Mouse (Mus musculus) limb, embryonic 10.5 days (tissue): ENCODE measurements at regions not wholly inside any gene's neighbourhood (a gene's known extent, or its start where the extent isn't known, plus 50 kb on each side); places are given as distances from the start of the nearest gene placed in this dataset.
A peak's percentile ranks its signal among the peaks of the same experiment; 100 is the strongest.

Source experiments
- DNase-seq: peaks from one replicate; pipeline ENCODE4 v3.0.0-alpha.2; 2017; ENCODE audit warnings: low spot score
- H3K27ac ChIP-seq: fragments of 300-500 bp; sonication (generic); 2 replicates; pipeline ENCODE4 v1.5.1; 2016; ENCODE audit warnings: mild to moderate bottlenecking
- H3K27me3 ChIP-seq: fragments of 300-500 bp; sonication (generic); 2 replicates; pipeline ENCODE4 v1.6.1; 2016; ENCODE audit warnings: low read depth, mild to moderate bottlenecking; ENCODE audit not compliant: poor library complexity, severe bottlenecking
- H3K36me3 ChIP-seq: fragments of 300-500 bp; sonication (generic); 2 replicates; pipeline ENCODE4 v1.6.1; 2016; ENCODE audit warnings: mild to moderate bottlenecking, moderate library complexity
- H3K4me1 ChIP-seq: fragments of 300-500 bp; sonication (generic); 2 replicates; pipeline ENCODE4 v1.6.1; 2016
- H3K4me3 ChIP-seq: fragments of 300-500 bp; sonication (generic); 2 replicates; pipeline ENCODE4 v1.5.1; 2016; ENCODE audit warnings: mild to moderate bottlenecking, moderate library complexity
- H3K9me3 ChIP-seq: fragments of 300-500 bp; sonication (generic); replicated peaks from 2 replicates; pipeline ENCODE4 v1.6.1; 2016; ENCODE audit warnings: mild to moderate bottlenecking
- WGBS: fragments of 180-500 bp; shearing (Covaris S2); methylation state at CpG from one replicate; pipeline ENCODE4 v1.1.7; 2016; 5-methylcytosine and 5-hydroxymethylcytosine counted together

DNA sequence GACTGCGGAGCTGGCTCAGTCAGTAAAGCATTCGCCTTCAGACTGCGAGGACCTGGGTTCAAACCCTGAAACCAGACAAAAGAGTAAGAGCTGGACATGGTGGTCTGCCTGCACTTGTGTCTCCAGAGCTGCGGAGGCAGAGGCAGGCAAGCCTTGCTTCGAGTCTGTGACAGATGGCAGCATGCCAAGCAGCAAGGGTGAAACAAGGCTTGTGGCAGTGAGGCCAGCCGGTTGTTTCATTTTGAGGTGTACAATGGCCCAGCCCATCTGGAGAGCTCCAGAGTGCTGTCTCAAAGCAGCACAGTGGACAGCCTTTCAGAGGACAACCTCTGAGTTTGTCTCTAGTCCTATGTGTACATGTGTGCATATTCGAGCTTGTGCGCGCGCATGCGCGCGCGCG is 225.9 kb downstream of the Prex1 start:
- Histone ChIP-seq H3K9me3 (no peaks in the 10 kb centered on the region), H3K4me1 (peaks cover 78% of the 10 kb centered on the region), H3K27me3 (no peaks in the 10 kb centered on the region), H3K4me3 (no peak overlapping the region), H3K36me3 (no peaks in the 10 kb centered on the region), H3K27ac (peak overlapping the region; percentile 79)
- DNase-seq, result no peak
- 95% methylated on average over 15 of the region's 15 CpGs for WGBS

DNA sequence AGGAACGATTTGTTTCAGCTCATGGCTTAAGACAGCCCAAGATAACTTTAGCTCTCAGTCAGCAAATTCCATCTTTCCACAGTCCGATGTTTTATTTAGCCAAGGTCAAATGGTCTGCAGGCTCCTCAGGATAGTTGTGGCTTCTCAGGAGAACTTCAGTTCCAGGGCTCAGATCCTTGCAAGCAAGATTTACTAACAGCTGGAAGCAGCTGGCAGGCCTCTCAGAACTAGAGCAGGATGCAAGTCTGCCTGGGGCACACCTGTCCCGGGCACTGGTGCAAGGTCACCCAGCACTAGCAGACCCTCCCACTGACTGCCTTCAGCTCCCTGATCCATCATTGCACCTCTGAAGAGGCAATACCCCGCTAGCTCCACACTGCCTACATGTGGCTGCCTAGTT is 227.8 kb downstream of the Prex1 start:
- Histone ChIP-seq H3K27ac (peak overlapping the region; percentile 59), H3K4me3 (no peak overlapping the region), H3K27me3 (no peaks in the 10 kb centered on the region), H3K4me1 (peaks cover 73% of the 10 kb centered on the region), H3K36me3 (no peaks in the 10 kb centered on the region), H3K9me3 (no peaks in the 10 kb centered on the region)
- DNase-seq, result no peak
- WGBS, result 75% methylated on average over 4 of the region's 4 CpGs

DNA sequence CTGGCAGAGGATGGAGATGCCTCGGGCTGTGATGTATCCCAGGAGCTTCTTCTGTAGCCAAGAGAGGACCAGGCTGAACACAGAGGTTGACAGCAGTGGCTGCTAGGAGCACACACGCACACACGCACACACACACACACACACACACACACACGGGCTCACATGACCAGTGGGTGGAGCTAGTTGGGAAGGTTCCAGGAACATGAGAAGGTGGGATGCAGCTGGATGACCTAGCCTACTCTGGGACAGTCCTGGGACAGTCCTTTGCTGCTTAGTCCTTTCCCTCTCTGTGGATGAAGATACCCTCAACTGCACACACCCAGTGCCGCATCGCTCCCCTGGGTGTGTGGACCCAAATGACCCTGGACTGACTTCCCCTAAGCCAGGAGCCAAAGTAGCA is 228.3 kb downstream of the Prex1 start:
- Histone ChIP-seq H3K4me3 (no peak overlapping the region), H3K27ac (peak overlapping the region; percentile 59; the same call in 1 of the 2 replicates), H3K27me3 (no peaks in the 10 kb centered on the region), H3K4me1 (peaks cover 68% of the 10 kb centered on the region), H3K9me3 (no peaks in the 10 kb centered on the region), H3K36me3 (no peaks in the 10 kb centered on the region)
- DNase-seq, result no peak
- 82% methylated on average over 6 of the region's 6 CpGs for WGBS

DNA sequence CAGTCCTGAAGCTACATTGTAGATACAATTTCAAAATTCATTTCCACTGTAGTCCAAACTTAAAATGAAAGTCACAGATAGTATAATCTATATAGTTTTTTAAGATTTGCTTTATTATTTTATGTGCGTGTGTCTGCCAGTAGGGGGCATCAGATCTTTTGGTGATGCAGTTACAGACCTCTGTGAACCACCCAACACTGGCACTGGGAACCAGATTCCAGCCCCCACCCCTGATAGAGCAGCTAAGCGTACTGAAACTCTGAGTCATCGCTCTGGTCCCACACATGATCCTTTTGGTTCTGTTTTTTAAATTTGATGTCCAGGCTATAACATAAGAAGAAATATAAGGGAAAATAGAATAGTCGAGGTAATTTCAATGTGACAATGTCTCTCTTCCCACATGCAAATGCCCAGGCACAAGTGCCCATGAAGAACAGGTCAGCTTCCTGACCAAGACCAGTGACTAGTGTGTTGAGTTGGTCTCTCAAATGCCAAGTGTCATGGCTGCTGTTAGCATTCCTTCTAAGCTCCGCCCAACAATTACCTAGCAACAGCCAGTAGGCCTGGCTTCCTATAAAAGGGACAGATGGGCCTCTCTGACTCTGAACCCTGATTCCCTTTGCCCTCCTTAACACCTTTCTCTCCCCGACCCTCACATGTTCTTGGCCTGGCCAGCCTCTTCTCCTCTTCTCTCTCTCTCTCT is 229.9 kb downstream of the Prex1 start:
- Histone ChIP-seq H3K4me3 (no peak overlapping the region), H3K27me3 (no peaks in the 10 kb centered on the region), H3K4me1 (peaks cover 59% of the 10 kb centered on the region), H3K36me3 (no peaks in the 10 kb centered on the region), H3K27ac (peak overlapping the region; percentile 11; the same call in 1 of the 2 replicates), H3K9me3 (no peaks in the 10 kb centered on the region)
- 88% methylated on average over 6 of the region's 6 CpGs for WGBS
- DNase-seq, result no peak

DNA sequence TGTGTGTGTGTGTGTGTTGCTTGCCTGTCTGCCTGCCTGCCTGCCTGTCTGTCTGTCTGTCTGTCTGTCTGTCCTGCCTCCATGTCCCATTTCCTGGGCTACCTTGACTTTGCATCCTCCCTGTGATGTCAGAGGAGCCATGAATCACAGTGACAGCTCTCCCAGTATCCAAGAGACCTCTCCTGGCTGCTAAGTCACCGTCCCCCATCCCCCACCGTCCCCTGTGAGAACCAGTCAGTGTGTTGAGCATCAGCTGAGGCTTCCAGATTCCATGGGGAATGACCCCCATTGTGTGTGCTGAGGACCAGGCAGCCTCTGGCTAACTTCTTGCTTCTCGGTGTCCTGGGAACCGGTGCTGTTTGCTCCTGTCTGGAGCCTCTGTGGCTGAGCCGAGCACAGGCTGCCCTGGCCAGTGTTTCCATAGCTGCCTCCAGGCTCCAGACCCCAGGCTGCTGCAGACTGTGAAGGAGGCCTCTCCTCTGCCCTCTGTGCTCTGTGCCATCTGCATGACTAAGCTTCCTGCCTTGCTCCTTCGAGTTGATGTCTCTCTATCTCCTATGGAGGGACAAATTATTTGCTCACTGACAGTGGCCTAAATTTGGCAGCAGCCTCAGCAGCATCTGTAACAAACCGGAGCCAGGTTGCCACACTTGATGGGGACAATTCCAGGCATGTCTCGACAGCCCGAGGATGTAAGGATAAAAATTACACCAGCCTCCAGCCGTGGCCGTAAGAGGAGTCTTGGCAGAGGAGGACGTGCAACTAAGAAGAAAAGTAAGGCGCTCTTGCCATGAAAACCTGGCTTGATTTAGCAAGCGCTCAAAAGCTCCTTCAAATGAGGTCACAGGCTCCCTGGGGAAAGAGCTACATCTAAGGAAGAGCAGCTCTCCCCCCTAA is 230.7 kb downstream of the Prex1 start:
- Histone ChIP-seq H3K27ac (peak overlapping the region; percentile 42), H3K4me1 (peaks cover 59% of the 10 kb centered on the region)
- WGBS, result 60% methylated on average over 14 of the region's 14 CpGs

DNA sequence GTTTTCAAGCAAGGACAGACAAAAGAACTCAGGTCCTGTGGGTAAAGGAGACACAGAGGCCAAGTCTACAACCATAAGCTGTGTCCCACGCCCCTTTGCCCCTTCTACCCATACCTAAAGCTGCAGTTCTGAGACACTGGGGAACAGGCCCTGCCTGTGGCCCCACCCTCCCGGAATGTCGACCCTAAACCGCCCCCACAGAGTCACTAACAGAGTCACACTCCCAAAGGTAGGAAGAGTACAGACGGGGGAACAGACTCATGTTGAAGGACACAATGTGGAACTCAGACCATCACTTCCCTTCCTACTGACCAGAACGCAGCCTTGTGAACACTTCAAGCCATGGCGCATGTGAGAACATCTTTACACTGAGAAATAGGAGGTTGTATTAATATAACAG is 231.9 kb downstream of the Prex1 start:
- no peaks in the 10 kb centered on the region for H3K36me3 ChIP-seq
- WGBS, result 90% methylated on average over 7 of the region's 7 CpGs
- peaks cover 64% of the 10 kb centered on the region for H3K4me1 ChIP-seq
- DNase-seq, result no peak
- H3K27ac ChIP-seq, result 0 out of 2 replicates have a peak overlapping the region, but pooled peaks have one; percentile 42
- H3K9me3 ChIP-seq, result no peaks in the 10 kb centered on the region
- H3K27me3 ChIP-seq, result no peaks in the 10 kb centered on the region
- H3K4me3 ChIP-seq, result no peak overlapping the region

More for the DNA sequence above, 230.7 kb downstream of the Prex1 start:
- H3K36me3 ChIP-seq, result no peaks in the 10 kb centered on the region
- H3K4me3 ChIP-seq, result no peak overlapping the region
- H3K9me3 ChIP-seq, result no peaks in the 10 kb centered on the region
- no peak for DNase-seq
- H3K27me3 ChIP-seq, result no peaks in the 10 kb centered on the region

DNA sequence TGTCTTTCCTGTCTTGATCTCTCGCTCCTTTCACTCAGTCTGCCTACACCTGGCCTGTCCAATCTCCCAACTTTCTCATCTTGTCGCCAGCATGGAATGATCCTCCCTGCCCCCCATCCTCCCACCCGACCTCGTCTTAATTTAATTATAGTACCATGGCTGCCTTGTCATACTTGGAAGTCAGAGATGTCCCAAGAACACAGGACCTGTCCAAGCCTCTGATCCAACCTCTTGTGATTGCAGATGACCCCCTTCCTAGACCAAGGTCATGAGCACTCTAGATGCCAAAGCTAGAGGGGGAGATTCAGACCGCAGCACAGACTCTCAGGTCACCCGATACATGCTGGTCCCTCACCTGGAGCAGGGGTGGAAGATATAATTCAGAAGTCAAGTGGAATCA is 232.3 kb downstream of the Prex1 start:
- H3K27me3 ChIP-seq, result no peaks in the 10 kb centered on the region
- no peak overlapping the region for H3K4me3 ChIP-seq
- no peaks in the 10 kb centered on the region for H3K36me3 ChIP-seq
- DNase-seq, result no peak
- peaks cover 65% of the 10 kb centered on the region for H3K4me1 ChIP-seq
- 86% methylated on average over 6 of the region's 6 CpGs for WGBS
- H3K9me3 ChIP-seq, result no peaks in the 10 kb centered on the region
- 0 out of 2 replicates have a peak overlapping the region, but pooled peaks have one; percentile 42 for H3K27ac ChIP-seq

DNA sequence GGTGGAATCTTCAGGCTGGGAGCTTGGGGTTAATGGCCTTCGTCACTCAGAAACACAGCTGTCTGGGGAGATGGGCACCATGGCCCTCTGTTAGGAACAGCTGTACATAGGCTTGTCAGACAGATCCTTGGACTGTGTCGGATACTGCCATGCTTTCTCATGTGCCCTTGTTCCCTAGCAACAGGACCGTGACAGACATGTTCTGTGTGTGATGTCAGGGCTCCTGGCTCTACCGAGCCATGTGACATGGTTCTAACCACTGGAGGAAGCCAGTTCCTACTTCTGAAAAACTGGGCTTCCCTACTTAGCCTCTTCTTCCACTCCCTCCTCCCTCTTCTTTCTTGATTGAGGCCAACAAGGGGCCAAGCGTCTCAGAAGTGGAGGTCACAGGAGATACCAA is 232.7 kb downstream of the Prex1 start:
- 87% methylated on average over 5 of the region's 5 CpGs for WGBS
- peaks cover 66% of the 10 kb centered on the region for H3K4me1 ChIP-seq
- H3K27me3 ChIP-seq, result no peaks in the 10 kb centered on the region
- H3K36me3 ChIP-seq, result no peaks in the 10 kb centered on the region
- DNase-seq, result no peak
- H3K4me3 ChIP-seq, result no peak overlapping the region
- H3K27ac ChIP-seq, result 0 out of 2 replicates have a peak overlapping the region, but pooled peaks have one; percentile 7
- H3K9me3 ChIP-seq, result no peaks in the 10 kb centered on the region

DNA sequence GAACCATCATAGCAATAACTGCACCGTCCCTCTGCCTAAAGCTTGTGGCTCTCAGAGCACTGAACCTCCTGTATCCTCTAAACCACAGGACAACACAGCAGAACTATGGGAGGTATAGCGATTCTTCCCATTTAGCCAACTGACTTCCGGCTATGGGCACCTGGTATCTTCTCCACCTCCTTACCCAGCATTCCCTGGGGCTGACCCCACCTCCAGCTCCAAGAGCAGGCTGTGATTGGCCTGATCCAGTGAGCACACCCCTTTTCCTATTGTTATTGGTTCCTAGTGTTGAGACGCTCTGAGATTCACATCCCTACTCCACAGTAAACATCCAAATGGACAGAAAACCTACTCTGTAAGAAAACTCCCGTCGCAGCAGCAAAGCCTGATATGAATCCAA is 236.7 kb downstream of the Prex1 start:
- no peak for DNase-seq
- Histone ChIP-seq H3K27ac (peak overlapping the region; percentile 43; the same call in 1 of the 2 replicates), H3K9me3 (no peaks in the 10 kb centered on the region), H3K27me3 (no peaks in the 10 kb centered on the region), H3K4me1 (peaks cover 54% of the 10 kb centered on the region), H3K4me3 (no peak overlapping the region), H3K36me3 (no peaks in the 10 kb centered on the region)
- 91% methylated on average over 6 of the region's 6 CpGs for WGBS

DNA sequence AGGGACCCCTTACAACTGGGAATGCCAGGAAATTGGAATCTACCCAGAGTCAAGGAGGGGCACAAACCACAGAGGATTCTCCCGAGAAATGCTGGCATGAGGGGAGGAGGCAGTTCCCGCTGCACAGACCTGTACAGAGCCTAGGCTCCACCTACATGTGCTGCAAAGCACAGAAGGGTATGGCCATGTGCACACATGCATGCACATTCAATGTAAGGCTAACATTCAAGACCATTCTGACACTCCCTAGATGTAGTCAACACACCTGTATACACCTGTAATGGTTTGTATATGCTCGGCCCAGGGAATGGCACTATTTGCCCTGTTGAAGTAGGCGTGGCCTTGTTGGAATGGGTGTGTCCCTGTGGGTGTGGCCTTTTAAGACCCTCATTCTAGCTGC is 238.0 kb downstream of the Prex1 start:
- Histone ChIP-seq H3K36me3 (no peaks in the 10 kb centered on the region), H3K27ac (no peak overlapping the region), H3K4me3 (no peak overlapping the region), H3K27me3 (no peaks in the 10 kb centered on the region), H3K4me1 (peaks cover 55% of the 10 kb centered on the region), H3K9me3 (no peaks in the 10 kb centered on the region)
- 80% methylated on average over 4 of the region's 4 CpGs for WGBS
- DNase-seq, result no peak

DNA sequence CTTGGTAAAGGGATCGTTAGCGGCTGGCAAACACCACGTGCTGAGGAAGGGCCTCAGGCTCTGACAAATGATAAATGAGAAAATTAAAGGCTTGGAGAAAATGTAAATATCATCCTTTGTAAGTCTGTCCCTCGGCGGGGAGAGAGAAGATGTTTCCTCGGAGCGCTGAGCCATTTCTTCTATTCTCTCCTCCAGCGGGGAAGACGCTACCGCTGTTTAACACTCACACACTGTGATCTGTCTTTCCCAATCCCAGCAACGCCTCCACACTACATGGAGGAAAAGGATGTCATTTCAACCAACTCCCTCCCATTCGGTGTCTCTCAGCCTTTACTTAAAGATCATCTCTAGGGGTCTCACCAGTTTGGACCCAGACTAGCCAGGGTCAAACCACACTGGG is 239.0 kb downstream of the Prex1 start:
- H3K27me3 ChIP-seq, result no peaks in the 10 kb centered on the region
- 65% methylated on average over 12 of the region's 12 CpGs for WGBS
- no peaks in the 10 kb centered on the region for H3K9me3 ChIP-seq
- H3K4me3 ChIP-seq, result no peak overlapping the region
- no peaks in the 10 kb centered on the region for H3K36me3 ChIP-seq
- no peak for DNase-seq
- 0 out of 2 replicates have a peak overlapping the region, but pooled peaks have one; percentile 16 for H3K27ac ChIP-seq
- peaks cover 55% of the 10 kb centered on the region for H3K4me1 ChIP-seq

DNA sequence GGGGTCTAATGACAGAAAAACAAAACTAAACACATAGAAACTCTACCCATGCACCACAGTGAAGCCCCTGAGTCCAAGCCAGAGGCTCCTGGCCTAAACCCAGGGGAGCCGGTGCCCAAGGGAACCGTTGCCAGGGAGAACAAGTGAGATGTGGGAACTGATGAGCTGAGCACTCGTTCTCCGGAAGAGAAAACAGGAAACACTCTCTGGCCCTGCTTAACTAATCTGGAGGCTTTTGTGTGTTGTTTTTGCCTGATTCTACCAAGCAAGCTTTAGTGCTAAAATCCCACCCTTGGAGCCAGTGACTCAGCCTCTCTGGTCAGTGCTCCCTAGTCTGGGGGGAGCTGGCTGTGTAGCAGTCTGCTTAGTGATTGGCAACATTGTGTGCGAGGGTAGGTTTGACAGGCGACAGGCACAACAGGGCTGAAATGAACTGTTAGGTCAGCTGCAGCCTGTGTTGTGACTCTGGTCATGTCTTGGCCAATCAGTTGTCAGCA is 242.3 kb downstream of the Prex1 start:
- Histone ChIP-seq H3K4me3 (no peak overlapping the region), H3K36me3 (no peaks in the 10 kb centered on the region), H3K4me1 (peaks cover 31% of the 10 kb centered on the region), H3K27ac (no peak overlapping the region; the same call in 1 of the 2 replicates), H3K27me3 (no peaks in the 10 kb centered on the region), H3K9me3 (no peaks in the 10 kb centered on the region)
- no peak for DNase-seq
- WGBS, result 79% methylated on average over 6 of the region's 6 CpGs

DNA sequence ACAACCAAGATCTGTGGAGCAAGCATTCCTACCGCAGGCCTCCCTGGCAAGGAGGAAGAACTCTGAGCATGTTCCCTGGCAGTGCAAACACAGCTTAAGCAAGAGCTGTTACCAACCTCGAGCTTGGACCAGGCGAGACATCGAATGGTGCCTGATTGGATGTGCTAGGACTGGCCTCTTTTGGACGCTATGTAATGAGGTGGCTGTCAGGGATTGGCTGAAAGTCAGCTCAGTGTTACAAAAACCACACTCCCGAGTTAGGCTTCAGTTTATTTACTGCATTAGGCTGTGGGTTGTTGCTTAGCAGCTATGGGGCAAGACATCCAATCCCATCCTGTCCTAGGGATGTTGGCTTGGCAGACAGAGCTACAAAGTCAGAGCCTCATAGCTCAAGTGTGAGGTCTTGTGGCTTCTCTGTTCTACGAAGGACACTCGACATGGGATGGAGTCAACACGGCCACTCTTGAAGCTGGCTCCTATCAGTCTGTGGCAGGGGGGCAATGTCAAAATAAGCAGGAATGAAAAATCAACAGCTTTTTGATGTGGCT is 244.5 kb downstream of the Prex1 start:
- 92% methylated on average over 9 of the region's 9 CpGs for WGBS
- no peaks in the 10 kb centered on the region for H3K27me3 ChIP-seq
- no peaks in the 10 kb centered on the region for H3K9me3 ChIP-seq
- no peaks in the 10 kb centered on the region for H3K36me3 ChIP-seq
- peaks cover 24% of the 10 kb centered on the region for H3K4me1 ChIP-seq
- no peak for DNase-seq
- H3K4me3 ChIP-seq, result no peak overlapping the region
- H3K27ac ChIP-seq, result peak overlapping the region; percentile 3; the same call in 1 of the 2 replicates
